Mouse (Mus musculus) megakaryocyte, embryonic 14.5 days (primary cell): ENCODE results near the gene Glipr1l3.
"Not testable (repeated sequence)": the region's sequence is repeated elsewhere in the genome, so short reads cannot be mapped to it uniquely, and the experiment has no call there.

ENCODE experiments used
- FLI1 ChIP-seq: IDR thresholded peaks from 2 replicates; pipeline ENCODE4 v1.6.1; 2012; ENCODE audit warnings: low read length, inconsistent platforms, mixed read lengths
- GATA1 ChIP-seq: IDR thresholded peaks from 3 replicates; pipeline ENCODE4 v1.6.1; 2012; ENCODE audit warnings: mixed read lengths, low read length, inconsistent platforms, borderline replicate concordance

GRCm38 (mm10) chr10:112127682-112128230 is 32.4 kb downstream of the Glipr1l3 start:
- TF ChIP-seq FLI1, GATA1: not testable (repeated sequence)
